Mouse (Mus musculus): Measurements from ENCODE around the gene Atp5mpl. TPM values are rescaled to one million over a fixed set of nuclear protein-coding genes. Genes with fewer than 3 reads are reported as not detected.

Gene Atp5mpl
- polyA plus RNA-seq, 2 experiments, result 139 to 642 TPM

GRCm38 (mm10) chr12:111931411-111932025, 35.3 kb downstream of the Atp5mpl start:
- no peak for DNase-seq (ENCODE audit: low read depth in 3 of 3, low spot score in 3 of 3)
- no peaks in the 10 kb centered on the region for H3K36me3 ChIP-seq (replicated peaks; ENCODE audit: control insufficient read depth, insufficient read depth, low read depth)
- 67% methylated on average over 9 of the region's 9 CpGs for WGBS (ENCODE audit: insufficient replicate concordance)
- no peak overlapping the region for H3K4me2 ChIP-seq (ENCODE audit: low read depth)
- no peak overlapping the region for H3K27ac ChIP-seq
- ATAC-seq (ENCODE audit: insufficient read depth), result no peak
- TF ChIP-seq CTCF (IDR thresholded peaks at IDR 0.05; ENCODE audit: low read depth), result no peak
- no peak for TF ChIP-seq EP300 (IDR thresholded peaks at IDR 0.05; ENCODE audit: low read depth)
- H3K9me3 ChIP-seq (ENCODE audit: control insufficient read depth, low read length), result no peaks in the 10 kb centered on the region
- H3K27me3 ChIP-seq (ENCODE audit: control insufficient read depth, insufficient read depth, low read length), result no peaks in the 10 kb centered on the region
- no peak overlapping the region for H3K9ac ChIP-seq (replicated peaks)
- H3K4me3 ChIP-seq (ENCODE audit: insufficient read depth in 1 of 2, low read depth in 2 of 2, low read length in 2 of 2), result no peak overlapping the region
- H3K4me1 ChIP-seq (replicated peaks; ENCODE audit: control insufficient read depth in 2 of 2, insufficient read depth in 2 of 2, low read length in 1 of 2), result peaks cover 3 to 13% of the 10 kb centered on the region in 2 experiments; a peak in 2 of 4 replicates

GRCm38 (mm10) chr12:111928411-111928966, 38.3 kb downstream of the Atp5mpl start:
- no peaks in the 10 kb centered on the region for H3K27me3 ChIP-seq (ENCODE audit: control insufficient read depth, insufficient read depth, low read length)
- no peaks in the 10 kb centered on the region for H3K9me3 ChIP-seq (ENCODE audit: control insufficient read depth, low read length)
- ATAC-seq (ENCODE audit: insufficient read depth), result no peak
- 80% methylated on average over 18 of the region's 18 CpGs for WGBS (ENCODE audit: insufficient replicate concordance)
- TF ChIP-seq EP300 (IDR thresholded peaks at IDR 0.05; ENCODE audit: low read depth) (no peak), CTCF (IDR thresholded peaks at IDR 0.05; ENCODE audit: low read depth) (no peak)
- H3K4me2 ChIP-seq (ENCODE audit: low read depth), result no peak overlapping the region
- H3K27ac ChIP-seq, result no peak overlapping the region
- no peak for DNase-seq (ENCODE audit: low read depth in 3 of 3, low spot score in 3 of 3)
- H3K4me3 ChIP-seq (ENCODE audit: insufficient read depth in 1 of 2, low read depth in 2 of 2, low read length in 2 of 2), result no peak overlapping the region
- no peak overlapping the region for H3K9ac ChIP-seq (replicated peaks)
- peaks cover 3 to 15% of the 10 kb centered on the region in 2 experiments; a peak in 2 of 4 replicates for H3K4me1 ChIP-seq (replicated peaks; ENCODE audit: control insufficient read depth in 2 of 2, insufficient read depth in 2 of 2, low read length in 1 of 2)
- no peaks in the 10 kb centered on the region for H3K36me3 ChIP-seq (replicated peaks; ENCODE audit: control insufficient read depth, insufficient read depth, low read depth)

- WGBS (ENCODE audit: insufficient replicate concordance), result 64% methylated on average over 1 of the region's 1 CpGs
- Histone ChIP-seq H3K36me3 (replicated peaks; ENCODE audit: control insufficient read depth, insufficient read depth, low read depth) (no peaks in the 10 kb centered on the region), H3K27ac (no peak overlapping the region), H3K27me3 (ENCODE audit: control insufficient read depth, insufficient read depth, low read length) (no peaks in the 10 kb centered on the region), H3K9ac (replicated peaks) (no peak overlapping the region), H3K4me3 (ENCODE audit: insufficient read depth in 1 of 2, low read depth in 2 of 2, low read length in 2 of 2) (no peak overlapping the region), H3K4me2 (ENCODE audit: low read depth) (no peak overlapping the region), H3K9me3 (ENCODE audit: control insufficient read depth, low read length) (no peaks in the 10 kb centered on the region), H3K4me1 (replicated peaks; ENCODE audit: control insufficient read depth in 2 of 2, insufficient read depth in 2 of 2, low read length in 1 of 2) (peaks cover 6 to 18% of the 10 kb centered on the region in 2 experiments; a peak in 2 of 4 replicates)
- TF ChIP-seq CTCF (IDR thresholded peaks at IDR 0.05; ENCODE audit: low read depth), result no peak
- no peak for DNase-seq (ENCODE audit: low read depth in 3 of 3, low spot score in 3 of 3)
- no peak for ATAC-seq (ENCODE audit: insufficient read depth)
Observed at GRCm38 (mm10) chr12:111927338-111927737, 39.4 kb downstream of the Atp5mpl start.

- DNase-seq (ENCODE audit: low read depth in 3 of 3, low spot score in 3 of 3) (peak in 1 of 3 experiments; percentile 44), ATAC-seq (ENCODE audit: insufficient read depth) (peak; percentile 78)
- Histone ChIP-seq H3K4me1 (replicated peaks; ENCODE audit: control insufficient read depth in 2 of 2, insufficient read depth in 2 of 2, low read length in 1 of 2) (peaks cover 6 to 18% of the 10 kb centered on the region in 2 experiments; a peak in 2 of 4 replicates), H3K4me2 (ENCODE audit: low read depth) (no peak overlapping the region), H3K4me3 (ENCODE audit: insufficient read depth in 1 of 2, low read depth in 2 of 2, low read length in 2 of 2) (no peak overlapping the region), H3K36me3 (replicated peaks; ENCODE audit: control insufficient read depth, insufficient read depth, low read depth) (no peaks in the 10 kb centered on the region), H3K9me3 (ENCODE audit: control insufficient read depth, low read length) (no peaks in the 10 kb centered on the region), H3K9ac (replicated peaks) (no peak overlapping the region), H3K27me3 (ENCODE audit: control insufficient read depth, insufficient read depth, low read length) (no peaks in the 10 kb centered on the region), H3K27ac (peak overlapping the region; percentile 53)
- WGBS (ENCODE audit: insufficient replicate concordance), result 39% methylated on average over 6 of the region's 6 CpGs
- peak; percentile 67 for TF ChIP-seq EP300 (IDR thresholded peaks at IDR 0.05; ENCODE audit: low read depth)
- TF ChIP-seq CTCF (IDR thresholded peaks at IDR 0.05; ENCODE audit: low read depth), result no peak
Observed at GRCm38 (mm10) chr12:111923117-111923516, 43.7 kb downstream of the Atp5mpl start.

- TF ChIP-seq CTCF (IDR thresholded peaks at IDR 0.05; ENCODE audit: low read depth), result no peak
- TF ChIP-seq EP300 (IDR thresholded peaks at IDR 0.05; ENCODE audit: low read depth), result no peak
- DNase-seq (ENCODE audit: low read depth in 3 of 3, low spot score in 3 of 3) (no peak), ATAC-seq (ENCODE audit: insufficient read depth) (no peak)
- H3K27ac ChIP-seq, result no peak overlapping the region
- no peak overlapping the region for H3K4me3 ChIP-seq (ENCODE audit: insufficient read depth in 1 of 2, low read depth in 2 of 2, low read length in 2 of 2)
- no peaks in the 10 kb centered on the region for H3K36me3 ChIP-seq (replicated peaks; ENCODE audit: control insufficient read depth, insufficient read depth, low read depth)
- no peak overlapping the region for H3K9ac ChIP-seq (replicated peaks)
- H3K4me2 ChIP-seq (ENCODE audit: low read depth), result no peak overlapping the region
- 16% methylated on average over 9 of the region's 9 CpGs for WGBS (ENCODE audit: insufficient replicate concordance)
- no peaks in the 10 kb centered on the region for H3K9me3 ChIP-seq (ENCODE audit: control insufficient read depth, low read length)
- H3K27me3 ChIP-seq (ENCODE audit: control insufficient read depth, insufficient read depth, low read length), result no peaks in the 10 kb centered on the region
- H3K4me1 ChIP-seq (replicated peaks; ENCODE audit: control insufficient read depth in 2 of 2, insufficient read depth in 2 of 2, low read length in 1 of 2), result peaks cover 6 to 18% of the 10 kb centered on the region in 2 experiments; a peak in 2 of 4 replicates
Observed at GRCm38 (mm10) chr12:111920046-111920445, 46.7 kb downstream of the Atp5mpl start.
